Mouse (Mus musculus): ENCODE data around the gene Sumo2. TPM values are rescaled to one million over a fixed set of nuclear protein-coding genes. Genes with fewer than 3 reads are reported as not detected.
"Not testable (repeated sequence)": the region's sequence is repeated elsewhere in the genome, so short reads cannot be mapped to it uniquely, and the experiment has no call there.

Sumo2 gene
- total RNA-seq (2021) = 100 to 1,000 TPM; 307 to 316 TPM
- long read RNA-seq, transcript Sumo2-207 (4 exons, 1,051 nt) = major isoform, 129 of 153 reads
- long read RNA-seq, transcript Sumo2-205 (4 exons, 911 nt) = minor isoform, 15 of 153 reads
- long read RNA-seq, partial matches to known transcripts = 4 of 153 reads
- long read RNA-seq, other reads (novel, unspliced or antisense) = 5 of 153 reads

- DNase-seq (ENCODE audit: low spot score in 2 of 2) = peak; percentile 92 to 99
Measured at GRCm38 (mm10) chr11:115536038-115536681, at the start of gene Sumo2. TSS of gene Sumo2 (minus strand) at chr11:115536276.

- no peak for DNase-seq (ENCODE audit: low spot score in 2 of 2)
Measured at GRCm38 (mm10) chr11:115585573-115586100, 49.6 kb upstream of the Sumo2 start.

DNA sequence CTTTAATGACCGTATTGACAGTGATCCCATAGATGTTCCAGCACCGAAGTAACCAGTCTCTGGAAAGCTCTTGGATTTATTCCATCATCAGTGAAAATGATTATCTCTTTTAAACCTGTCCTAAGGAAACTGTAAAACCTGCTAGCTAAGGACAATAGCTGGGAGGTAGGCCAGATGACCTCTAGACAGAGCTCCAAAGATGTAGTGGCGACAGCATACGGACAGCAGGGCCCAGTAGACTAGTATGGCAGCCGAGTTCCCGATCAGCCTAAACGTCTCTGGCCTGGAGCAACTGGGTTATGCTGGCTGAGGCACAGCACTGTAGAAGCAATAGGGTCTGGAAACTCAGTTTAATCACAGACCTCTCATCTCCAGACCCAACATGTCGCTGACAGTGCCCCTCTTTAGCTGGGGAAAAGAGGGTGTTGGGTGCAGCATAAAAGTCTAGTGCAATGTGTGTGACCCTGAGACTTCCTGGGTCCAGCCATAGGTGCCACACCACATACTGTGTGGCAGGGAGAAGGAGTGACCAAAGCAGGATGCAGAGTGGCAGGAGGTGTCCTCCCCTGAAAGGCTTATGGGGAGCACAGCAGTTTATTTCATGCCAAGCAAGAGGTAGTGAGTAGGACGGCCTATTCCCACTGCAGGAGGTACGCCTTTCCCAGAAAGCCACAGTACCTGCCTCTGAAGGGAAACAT, 48.4 kb upstream of the Sumo2 start:
- DNase-seq (ENCODE audit: low spot score in 2 of 2) = no peak

GRCm38 (mm10) chr11:115582913-115583606, 47.0 kb upstream of the Sumo2 start:
- no peak for DNase-seq (ENCODE audit: low spot score in 2 of 2)

DNA sequence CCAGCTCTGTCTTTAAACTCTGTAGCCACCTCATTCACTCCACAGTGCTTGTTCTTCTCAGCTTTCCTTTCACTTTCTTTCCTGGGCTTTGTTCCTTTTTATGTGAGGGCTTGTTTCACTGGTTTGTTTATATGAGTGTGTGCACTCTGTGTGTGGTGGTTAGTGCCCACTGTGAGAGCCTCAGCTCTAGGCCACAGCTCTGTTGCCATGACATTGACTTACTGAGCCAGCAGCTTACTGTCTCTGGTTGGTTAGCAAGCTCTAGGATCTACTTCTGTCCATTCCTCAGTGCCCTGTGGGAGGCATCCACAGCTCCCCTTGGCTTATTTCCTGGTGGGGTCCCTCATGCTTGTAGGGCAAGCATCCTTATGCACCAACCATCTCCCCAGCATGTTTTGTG, 43.0 kb upstream of the Sumo2 start:
- no peak for DNase-seq (ENCODE audit: low spot score in 2 of 2)

- no peak for DNase-seq (ENCODE audit: low spot score in 2 of 2)
Measured at GRCm38 (mm10) chr11:115564961-115565360, 28.9 kb upstream of the Sumo2 start.

DNA sequence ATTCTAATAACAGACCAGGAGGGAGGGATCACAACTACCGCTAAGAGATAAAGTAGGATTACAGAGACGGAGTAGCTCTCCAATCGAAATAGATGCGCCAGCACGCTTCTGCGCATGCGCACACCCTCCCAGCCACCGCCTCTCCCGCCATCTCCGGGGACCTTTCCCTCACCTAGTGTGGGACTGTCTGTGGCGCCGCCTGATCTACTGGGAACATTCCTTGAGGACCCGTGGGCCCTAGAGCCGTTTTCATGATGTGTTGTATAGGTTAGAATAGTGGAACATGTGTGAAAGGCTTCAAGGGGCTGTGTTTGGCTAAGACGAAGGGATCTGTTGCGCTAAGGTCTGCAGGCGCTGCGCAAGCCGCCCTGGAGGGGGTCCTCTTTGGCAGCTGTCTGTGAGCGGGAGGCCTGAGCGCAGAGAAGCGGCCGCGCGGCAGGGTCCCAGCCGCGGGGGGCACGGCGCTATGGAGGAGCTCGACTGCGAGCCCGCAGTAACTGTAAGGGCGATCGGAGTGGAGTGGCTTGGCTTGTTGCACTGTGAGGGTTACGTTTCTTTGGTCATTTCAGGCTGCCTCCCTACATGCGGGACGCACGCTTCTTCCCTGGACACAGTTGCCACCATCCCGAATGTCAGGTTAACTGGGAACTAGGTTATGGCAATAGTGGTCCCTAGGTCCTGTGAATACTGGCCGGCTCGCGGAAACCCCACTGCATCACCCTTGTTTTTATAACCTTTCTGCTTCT, 28.2 kb upstream of the Sumo2 start, which contains the start of gene Nup85:
Gene Nup85 (plus strand): TSS at position 371 of the 746 bp plus-strand sequence.
- peak; percentile 92 to 98 for DNase-seq (ENCODE audit: low spot score in 2 of 2)

DNA sequence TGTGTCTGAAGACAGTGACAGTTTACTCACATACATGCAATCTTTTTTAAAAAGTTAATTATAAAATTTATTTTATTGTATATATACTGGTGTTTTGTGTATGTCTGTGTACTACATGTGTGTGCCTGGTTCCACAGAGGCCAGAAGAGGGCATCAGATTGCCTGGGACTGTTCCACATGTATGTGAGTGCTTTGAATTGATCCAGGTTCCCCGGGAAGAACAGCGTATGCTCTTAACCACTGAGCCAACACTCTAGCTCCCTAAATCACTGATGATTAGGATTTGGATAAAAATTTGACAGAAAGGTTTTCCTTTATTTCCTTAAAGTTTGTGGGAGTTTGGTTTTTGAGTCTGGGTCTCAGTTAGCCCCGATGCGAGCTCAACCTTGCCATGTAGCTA, 27.3 kb upstream of the Sumo2 start:
- DNase-seq (ENCODE audit: low spot score in 2 of 2) = no peak

GRCm38 (mm10) chr11:115555717-115556116, 19.6 kb upstream of the Sumo2 start:
- DNase-seq (ENCODE audit: low spot score in 2 of 2) = no peak

DNA sequence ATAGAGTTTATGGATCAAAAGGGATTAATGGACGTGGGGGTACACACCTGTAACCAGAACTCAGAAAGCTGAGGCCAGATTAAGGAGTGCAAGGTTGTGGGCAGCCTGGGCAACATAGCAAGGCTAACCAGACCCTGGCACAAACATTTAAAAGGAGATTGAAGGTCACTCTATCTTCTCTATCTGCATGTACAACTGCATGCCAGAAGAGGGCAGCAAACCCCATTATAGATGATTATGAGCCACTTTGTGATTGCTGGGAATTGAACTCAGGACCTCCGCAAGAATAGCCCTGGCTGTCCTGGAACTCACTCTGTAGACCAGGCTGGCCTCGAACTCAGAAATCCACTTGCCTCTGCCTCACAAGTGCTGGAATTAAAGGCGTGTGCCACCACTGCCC, 16.7 kb upstream of the Sumo2 start:
- no peak for DNase-seq (ENCODE audit: low spot score in 2 of 2)

- DNase-seq (ENCODE audit: low spot score in 2 of 2) = no peak
Measured at GRCm38 (mm10) chr11:115543571-115543970, 7.5 kb upstream of the Sumo2 start.

- no peak for DNase-seq (ENCODE audit: low spot score in 2 of 2)
Measured at GRCm38 (mm10) chr11:115538045-115538444, 2.0 kb upstream of the Sumo2 start.

- peak; percentile 46 to 74 for DNase-seq (ENCODE audit: low spot score in 2 of 2)
Measured at GRCm38 (mm10) chr11:115536856-115537568, 936 bp upstream of the Sumo2 start.

GRCm38 (mm10) chr11:115535401-115536037, 557 bp downstream of the Sumo2 start:
- DNase-seq (ENCODE audit: low spot score in 2 of 2) = peak; percentile 32 to 58

GRCm38 (mm10) chr11:115534759-115535371, 1.2 kb downstream of the Sumo2 start:
- DNase-seq (ENCODE audit: low spot score in 2 of 2) = no peak

DNA sequence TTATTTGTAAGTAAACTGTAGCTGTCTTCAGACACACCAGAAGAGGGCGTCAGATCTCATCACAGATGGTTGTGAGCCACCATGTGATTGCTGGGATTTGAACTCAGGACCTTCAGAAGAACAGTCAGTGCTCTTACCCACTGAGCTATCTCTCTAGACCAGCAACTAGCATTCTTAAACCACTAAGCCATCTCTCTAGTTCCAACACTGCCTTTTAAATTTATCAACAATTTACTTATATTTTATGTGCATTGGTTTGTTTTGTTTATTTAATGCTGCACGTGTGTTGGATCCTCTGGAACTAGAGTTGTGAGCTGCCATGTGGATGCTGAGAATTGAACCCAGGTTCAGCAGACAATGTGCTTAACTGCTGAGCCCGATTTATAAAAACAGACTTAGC, 9.6 kb downstream of the Sumo2 start:
- not testable (repeated sequence) for DNase-seq (ENCODE audit: low spot score in 2 of 2)

GRCm38 (mm10) chr11:115522703-115523102, 13.4 kb downstream of the Sumo2 start:
- no peak for DNase-seq (ENCODE audit: low spot score in 2 of 2)

DNA sequence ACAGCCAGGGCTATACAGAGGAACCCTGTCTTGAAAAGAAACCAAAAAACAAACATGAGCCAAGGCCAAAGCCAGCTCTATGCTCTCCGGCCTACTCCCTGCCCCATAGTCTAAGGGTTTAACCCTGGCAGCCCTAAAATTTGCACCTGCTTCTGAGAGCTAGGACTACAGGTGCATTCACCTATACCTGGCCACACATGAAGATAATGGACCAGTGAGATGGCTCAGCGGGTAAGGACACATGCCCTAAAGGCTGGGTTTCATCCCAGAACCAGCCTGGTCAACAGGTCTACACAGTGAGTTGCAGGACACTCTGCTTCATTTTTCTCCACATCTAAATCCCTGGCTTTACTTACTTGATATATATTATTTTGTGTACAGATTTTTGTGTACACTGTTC, 13.8 kb downstream of the Sumo2 start:
- DNase-seq (ENCODE audit: low spot score in 2 of 2) = no peak

DNA sequence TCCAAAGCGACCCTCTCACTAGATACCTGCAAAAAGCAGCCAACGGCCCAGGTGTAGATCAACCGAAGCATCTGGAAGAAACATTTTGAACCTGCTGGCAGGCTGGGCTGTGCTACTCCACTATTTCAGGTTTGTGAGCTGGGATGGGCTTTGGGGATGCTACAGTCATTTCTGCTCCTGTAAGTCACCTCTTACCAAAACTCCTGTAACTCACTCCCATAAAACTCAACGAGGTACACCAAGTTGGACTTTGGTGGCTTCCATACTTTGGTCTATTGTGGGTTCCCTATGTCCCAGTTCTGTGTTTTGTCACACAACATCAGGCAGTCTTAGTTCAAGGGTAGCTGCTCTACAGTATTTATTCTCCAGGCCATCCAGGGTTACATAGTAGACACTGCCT, 15.0 kb downstream of the Sumo2 start:
- DNase-seq (ENCODE audit: low spot score in 2 of 2) = no peak

Measured in layer of hippocampus, adult 18-20 months (tissue).